Mouse (Mus musculus): ENCODE results near the gene Ankrd33b.

The Ankrd33b gene

DNA sequence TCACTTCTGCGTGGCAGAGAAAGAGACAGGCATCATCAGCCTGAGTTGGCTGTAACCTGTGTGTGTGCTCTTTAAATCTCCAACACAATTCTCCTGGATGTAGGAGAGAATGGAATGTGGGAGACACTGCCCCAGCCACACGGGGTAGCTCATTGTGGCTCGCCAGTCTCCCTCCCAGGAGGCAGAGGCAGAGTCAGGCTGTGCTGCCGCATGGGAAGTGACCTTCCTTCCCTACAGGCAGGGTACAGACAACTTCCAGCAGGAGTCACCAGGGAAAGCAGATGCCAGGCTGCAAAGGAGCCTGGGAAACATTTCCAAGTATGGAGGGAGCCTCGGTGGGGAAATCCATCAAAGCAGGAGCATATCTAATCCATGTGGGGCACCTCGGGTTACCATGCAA is 62.3 kb downstream of the Ankrd33b start:
- in situ Hi-C loops (cut with MboI, MseI), result loop anchor here (10.0 kb wide), 1 partner anchor 1860 kb away; no protein-coding TSS in a partner anchor

DNA sequence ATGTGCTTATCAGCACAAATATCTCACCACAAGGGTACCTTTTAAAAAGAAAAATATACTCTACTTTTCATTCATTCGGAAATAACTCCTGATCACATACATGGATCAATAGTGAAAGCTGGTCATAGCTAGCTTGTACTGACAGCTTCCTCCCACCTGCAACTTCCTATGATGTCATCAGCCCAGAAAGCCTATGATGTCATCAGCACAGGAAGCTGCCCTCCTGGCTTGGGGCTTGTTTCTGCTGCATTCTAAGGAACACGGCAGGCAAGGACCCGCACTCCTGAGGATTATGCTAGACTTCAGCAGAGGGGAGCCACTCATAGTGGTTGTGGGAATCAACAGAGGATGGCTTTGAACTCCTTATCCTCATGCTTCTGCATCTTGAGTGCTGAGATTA is 63.2 kb downstream of the Ankrd33b start:
- in situ Hi-C loops (cut with MboI, MseI), result loop anchor here (10.0 kb wide), 1 partner anchor 1860 kb away; no protein-coding TSS in a partner anchor

DNA sequence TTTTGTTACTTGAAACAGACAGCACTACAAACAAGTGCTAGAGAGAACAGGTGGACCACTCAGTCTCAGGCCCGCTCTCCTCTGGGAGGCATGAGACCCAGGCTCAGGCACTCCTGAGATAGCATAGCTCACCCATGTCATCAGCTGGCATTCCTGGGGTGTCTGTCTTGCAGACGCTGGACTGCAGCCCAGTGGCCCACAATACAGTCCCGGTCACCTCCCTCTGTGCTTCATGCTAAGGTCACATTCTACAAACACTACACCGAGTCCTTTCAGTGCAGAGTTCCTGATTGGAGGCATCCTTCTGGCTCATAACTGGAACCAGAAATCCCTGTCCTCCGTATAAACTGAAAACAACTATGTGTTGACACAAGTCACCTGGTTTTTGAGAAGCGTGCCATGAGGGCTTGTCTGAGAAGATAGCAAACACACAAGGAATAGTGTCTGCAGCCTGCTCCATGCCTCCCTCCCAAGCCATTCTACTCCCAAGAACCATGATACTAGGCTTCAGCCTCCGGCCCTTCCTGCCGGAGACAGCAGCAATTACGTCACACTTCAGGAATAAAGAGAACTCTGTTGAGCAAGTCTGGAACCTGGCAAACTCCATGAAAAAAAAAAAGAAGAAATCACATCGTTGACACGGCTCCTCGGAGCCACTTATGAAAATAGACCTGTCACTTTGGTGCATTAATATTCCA is 65.1 kb downstream of the Ankrd33b start:
- in situ Hi-C loops (cut with MboI, MseI), result loop anchor here (10.0 kb wide), 1 partner anchor 1862 kb away; no protein-coding TSS in a partner anchor

DNA sequence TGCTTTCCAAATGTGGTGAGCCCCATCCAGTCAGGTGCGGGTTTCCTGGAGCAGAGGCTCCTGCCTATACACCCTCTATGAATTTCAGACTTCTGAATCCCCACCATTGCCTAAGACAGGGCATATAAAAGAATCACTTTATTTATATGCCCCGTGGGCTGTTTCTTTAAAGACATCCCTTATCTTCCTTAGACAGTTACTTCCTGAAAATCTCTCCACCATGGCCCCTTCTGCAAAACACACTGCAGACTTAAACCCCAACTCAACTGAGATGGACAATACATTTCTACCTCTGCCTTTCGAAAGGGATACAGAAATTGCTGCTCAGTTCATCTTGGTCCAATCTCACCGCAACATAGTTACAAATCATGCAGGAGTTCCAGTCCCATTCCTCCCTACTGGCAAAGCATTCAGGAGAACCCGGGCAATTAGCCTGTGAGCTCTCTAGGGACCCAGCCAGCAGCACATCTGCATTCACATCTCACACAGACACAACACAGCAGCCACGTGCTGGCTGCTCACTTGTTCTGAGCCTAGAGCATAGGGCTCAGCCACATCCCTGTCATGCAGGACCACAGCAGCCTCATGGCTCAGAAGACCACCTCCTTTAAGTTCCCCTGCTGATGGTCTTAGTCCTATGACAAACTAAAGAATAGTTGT is 68.1 kb downstream of the Ankrd33b start:
- in situ Hi-C loops (cut with MboI, MseI), result no loop called here

DNA sequence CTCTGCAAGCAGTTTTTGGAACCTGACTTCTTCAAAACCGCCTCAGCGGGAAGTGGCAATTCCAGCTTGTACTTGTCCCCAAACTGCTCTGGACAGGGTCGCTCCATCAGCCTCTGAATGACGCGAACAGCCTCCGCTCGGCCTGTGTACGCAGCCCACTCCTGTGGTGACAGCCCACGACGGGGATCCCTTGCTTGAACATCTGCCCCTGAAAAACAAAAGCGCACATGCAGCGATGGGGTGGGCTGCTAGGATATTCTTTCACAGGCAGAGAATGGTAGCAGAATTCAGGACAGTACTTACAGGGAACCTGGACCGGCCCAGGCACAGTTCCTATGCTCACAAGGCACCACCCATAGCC is 69.8 kb downstream of the Ankrd33b start:
- in situ Hi-C loops (cut with MboI, MseI), result no loop called here

DNA sequence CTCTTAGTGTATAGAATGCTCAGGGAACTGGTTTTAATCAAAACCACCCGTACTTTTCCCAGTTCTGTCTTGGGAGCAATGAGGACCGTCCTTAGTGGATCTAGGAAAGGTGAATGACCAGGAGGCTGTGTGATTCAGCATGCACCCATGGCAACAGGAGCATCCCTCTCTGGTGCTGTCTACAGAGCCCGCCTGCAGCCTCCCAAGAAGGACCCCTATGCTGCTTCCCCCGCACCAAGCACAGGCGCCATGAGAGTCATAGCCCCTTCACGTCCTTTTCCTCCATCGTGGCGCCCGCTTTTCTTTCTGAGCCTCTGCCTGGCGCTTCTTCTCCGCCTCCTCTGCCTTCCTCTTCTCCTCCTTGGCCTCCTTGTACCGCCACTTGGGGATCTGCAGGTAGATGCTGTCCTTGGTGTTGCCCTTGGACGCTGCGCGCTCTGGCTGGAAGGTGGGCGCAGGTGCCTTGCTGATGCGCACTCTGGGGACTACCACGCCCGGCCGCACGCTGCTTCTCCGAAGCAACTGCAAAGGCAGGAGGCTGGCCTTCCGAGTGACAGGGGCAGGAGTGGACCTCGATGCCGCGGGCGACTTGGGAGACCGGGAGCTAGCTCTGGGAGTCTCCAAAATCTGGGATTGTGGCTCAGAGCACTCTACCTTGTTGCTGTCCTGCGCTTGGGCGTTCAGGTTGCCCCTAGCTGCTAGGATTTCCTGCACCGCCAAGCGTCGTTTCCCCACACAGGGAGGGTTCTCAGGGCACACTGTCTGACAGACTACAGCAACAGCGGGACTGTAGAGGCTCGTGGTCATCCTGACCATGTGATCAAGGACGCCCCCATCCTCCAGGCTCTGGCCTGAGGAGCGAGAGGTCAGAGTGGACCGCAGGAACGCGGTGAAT is 70.4 kb downstream of the Ankrd33b start:
- in situ Hi-C loops (cut with MboI, MseI), result no loop called here

DNA sequence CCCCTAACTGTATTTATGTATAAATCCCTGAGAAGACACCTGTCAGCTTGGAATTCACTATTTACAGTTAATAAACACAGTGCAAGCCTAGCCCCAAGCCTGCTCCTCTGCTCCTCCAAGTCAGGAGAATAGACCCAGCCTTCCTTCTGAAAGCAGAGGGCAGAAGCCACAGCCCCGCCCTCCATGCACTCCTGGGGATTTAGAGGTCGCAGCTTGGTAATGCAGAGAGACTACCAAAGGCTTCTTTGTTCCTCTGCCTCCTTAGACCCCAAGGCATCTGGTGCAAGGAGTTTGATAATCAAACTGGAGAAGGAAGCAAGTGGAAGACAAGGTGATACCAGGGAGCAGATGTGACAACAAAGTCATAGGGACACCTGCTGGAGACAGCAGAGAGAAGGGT is 73.2 kb downstream of the Ankrd33b start:
- in situ Hi-C loops (cut with MboI, MseI), result no loop called here

DNA sequence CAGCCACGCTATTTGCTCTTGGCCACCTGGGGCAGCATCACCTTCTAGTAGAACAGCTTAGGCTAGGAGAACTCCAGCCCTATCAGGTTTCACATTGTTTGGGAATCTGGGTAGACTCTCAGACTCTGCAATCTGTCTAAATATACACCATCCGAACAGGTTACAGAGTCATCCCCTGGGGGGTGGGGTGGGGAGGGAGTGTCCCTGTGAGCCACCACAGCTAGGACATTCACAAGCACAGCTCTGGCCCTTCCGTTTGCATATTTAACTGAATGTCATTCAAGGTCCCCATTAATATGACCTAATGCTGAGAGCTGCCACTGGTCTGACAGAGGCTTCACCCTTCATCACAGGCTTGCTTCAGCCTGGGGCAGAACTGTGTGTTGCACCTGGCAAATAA is 74.9 kb downstream of the Ankrd33b start:
- in situ Hi-C loops (cut with MboI, MseI), result no loop called here

DNA sequence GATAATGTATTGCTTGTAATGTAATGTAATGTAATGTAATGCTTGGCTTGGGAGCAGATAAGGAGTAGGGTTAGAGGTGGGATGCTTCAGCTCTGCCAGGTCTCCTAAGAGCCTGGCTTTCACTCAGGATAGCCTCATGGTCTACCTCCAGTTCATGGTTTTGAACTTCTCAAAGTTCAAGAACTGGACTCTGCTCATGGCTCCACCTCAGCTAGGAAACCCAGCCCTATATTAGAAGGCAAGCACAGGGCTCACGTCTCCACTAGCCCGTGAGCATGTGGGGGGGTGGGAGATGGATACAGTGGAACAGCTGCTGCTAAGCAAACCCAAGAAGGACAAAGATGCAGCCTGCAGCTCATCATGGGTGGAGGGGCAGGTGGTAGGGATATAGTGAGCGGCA is 81.8 kb downstream of the Ankrd33b start:
- in situ Hi-C loops (cut with MboI, MseI), result no loop called here

DNA sequence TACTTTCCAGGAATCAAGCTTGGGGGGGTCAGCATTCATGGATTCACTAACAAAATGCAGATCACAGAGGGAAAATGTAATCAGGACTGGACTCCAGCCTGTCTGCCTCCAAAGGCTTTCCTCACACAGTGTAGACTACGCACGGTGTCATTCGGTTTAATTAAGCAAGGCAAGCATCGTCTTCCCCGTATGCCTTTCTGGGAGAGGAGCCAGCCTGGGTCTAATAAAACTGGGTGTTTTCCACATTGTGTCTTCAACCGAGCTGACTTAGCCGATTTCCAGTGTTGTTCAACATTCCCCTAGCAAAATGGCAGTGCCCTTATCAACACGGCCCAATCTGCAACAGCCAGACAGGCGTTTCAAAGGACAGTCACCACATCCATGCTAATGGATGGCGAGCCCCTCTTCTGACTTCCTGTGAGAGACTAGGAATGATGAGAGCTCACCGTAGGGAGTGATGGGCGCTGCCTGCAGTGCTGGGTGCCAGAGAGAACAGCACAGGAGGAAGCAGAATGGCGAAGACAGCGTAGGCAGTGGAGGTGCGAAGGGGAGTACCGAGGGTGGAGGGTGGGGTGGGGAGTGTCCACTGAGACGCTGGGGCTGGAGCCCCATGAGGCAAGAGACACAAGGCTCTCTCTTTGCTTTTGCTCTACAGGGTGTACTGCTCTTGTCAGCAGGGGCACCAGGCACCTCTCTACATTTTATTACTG is 82.4 kb downstream of the Ankrd33b start:
- in situ Hi-C loops (cut with MboI, MseI), result no loop called here

DNA sequence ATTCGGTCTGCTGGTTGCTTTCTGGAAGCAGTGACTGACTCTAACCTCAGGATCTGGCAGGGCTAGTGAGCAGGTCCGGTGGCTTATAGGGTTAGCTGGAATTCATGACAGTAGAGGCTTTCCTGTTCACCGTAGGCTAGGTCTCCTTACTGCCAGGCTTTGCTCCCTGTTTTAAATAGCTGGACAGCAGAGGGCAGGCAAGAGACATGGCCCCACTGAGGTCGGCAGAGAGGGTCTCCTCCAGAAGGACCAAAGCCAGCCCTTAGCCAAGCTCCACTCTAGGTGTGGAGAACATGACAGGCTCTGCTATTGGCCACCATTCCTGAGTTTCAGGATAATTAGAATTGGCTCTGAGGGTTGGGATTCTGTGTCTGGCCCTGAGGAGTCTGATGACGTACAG is 83.4 kb downstream of the Ankrd33b start:
- in situ Hi-C loops (cut with MboI, MseI), result no loop called here

DNA sequence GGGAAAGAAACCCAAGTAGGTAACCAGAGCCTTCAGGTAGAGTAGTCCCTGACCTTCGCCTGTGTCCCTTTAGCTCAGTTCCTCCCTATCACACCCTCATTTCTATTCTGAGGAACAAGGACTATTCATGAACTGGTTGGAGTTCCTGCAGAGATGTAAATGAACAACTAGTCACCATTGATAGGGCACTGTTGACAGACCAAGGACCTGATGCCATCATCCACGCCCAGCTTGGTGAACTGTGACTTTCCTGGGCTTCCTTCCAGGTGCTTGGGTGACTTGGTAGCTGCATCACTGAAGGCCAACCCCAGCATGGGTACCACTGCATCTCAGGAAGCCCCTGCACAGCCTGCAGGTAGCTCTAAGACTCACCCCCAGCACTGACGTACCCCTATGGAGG is 85.2 kb downstream of the Ankrd33b start:
- in situ Hi-C loops (cut with MboI, MseI), result no loop called here

DNA sequence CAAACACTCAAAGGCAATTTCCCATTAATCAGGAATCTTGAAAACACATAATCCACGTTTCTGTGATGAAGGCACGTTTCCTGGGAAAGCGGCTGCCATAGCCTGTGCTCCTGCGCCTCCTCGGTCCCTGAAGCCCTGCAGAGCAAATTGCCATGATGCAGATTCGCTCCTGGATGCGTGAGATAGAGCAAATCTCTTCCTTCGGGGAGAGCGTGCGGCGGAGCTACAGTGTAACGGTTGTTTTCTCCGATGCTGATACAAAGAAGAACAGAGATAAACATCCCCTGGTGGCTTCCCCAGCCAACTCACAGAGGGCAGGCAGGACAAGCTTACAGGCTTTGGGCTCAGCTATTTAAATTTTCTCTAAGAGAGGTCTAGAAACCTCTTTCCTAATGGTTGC is 85.7 kb downstream of the Ankrd33b start:
- in situ Hi-C loops (cut with MboI, MseI), result no loop called here

DNA sequence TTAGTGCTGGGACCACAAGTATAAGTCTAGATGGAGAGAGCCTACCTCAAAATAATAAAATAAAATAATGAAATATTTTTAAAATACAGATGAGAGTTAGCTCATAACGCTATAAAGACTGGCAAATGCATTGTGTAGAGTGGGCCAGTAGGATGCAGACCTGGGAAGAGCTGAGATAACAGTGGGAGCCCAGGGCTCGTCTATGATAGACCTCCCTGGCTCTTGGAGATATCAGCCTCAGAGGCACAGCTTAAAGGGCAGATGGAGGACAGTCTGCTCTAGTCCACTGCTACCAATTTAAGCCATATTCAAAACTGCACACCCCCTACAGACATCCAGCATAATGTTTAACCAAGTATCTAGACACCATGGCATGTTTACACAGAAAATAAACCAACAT is 86.8 kb downstream of the Ankrd33b start:
- in situ Hi-C loops (cut with MboI, MseI), result no loop called here

DNA sequence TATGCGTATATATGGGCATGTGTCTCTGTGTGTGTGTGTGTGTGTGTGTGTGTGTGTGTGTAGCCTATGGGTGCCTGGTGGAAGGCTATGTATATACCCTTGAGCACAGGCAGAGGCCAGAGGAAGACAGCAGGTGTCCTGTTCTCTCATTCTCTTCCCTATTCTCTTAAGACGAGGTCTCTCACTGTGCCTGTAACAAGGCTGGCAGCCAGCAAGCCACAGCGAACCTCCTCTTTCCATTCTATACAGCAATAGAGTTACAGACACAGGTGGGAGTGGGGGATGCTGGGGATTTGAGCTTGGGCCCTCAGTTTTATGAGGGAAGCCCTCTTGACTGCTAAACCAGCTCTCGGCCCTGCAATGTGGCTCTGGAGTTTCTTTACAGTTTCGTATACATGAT is 87.5 kb downstream of the Ankrd33b start:
- in situ Hi-C loops (cut with MboI, MseI), result no loop called here

DNA sequence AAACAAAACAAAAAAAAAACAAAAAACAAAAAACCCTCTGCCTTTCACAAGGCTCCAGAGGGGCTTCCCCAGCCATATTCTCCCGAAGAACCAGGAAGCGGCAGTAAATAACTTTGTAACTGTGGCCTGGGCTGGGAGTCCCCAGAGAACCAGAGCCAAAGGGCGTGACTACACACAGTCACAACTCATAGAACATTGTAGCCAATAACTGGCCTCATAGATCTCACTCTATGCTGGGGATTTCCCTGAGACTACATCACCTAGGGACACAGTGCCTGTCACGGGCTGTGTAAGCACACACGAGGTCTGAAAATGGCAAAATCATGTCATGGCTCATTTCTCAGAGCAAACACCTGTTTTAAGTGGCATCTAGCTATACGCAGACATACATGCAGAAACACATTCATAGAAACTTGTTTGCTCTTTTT is 87.9 kb downstream of the Ankrd33b start:
- in situ Hi-C loops (cut with MboI, MseI), result no loop called here

DNA sequence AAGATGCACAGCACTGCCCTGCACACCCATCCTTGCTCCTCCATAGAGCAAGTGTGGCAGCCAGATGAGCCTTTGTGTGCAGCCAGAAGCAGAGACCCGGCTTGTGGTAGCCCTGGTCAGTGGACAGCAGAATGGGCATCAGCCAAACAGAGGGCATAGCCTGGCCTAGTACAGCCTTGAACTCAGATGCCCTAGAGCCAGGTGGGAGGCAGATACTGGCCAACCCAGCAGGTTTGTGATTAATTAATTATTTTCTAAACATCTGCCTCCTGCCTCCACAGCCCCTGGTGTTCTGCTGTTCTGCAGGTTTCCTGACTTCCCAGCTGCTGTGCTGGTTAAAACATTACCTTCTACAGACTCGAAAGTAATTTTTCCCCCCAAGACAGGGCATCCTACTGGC is 88.4 kb downstream of the Ankrd33b start:
- in situ Hi-C loops (cut with MboI, MseI), result no loop called here

DNA sequence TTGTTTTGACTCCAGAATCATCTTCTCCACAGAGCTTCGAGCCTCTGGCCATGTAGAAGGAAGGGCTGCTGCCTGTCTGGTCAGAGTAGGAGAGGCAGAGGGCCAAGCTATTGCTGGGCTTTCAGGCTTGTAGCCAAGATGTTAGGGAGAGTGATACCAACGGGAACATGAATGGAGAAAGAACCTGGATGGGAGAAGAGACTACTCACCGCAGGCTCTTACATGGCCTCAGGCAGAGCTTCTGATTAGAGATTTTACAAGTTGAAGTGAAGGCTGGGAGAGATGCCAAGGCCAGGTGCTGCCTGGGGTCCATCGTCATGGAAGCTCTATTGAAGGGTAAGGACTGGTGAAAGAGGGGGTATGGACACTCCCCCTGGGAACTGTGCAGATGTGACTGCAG is 89.4 kb downstream of the Ankrd33b start:
- in situ Hi-C loops (cut with MboI, MseI), result no loop called here

DNA sequence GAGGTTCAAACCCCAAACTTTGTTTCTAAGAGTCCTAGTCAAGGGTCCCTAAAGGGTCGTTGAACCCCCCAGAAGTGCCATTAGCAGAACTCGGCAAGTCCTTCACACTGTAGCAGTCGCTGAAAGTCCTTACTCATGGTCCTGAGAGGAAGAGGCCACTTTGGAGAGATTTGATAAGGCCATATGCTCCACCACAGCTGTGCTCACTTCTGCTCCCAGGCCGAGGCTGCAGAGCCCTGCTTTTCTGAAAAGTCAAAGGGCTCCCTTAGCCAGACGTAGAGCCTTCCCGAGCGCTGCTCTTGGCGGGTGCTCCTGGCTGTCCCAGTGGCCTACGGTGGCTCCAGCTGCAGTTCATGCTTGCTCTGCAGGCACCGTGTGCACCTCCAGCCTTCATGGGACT is 94.0 kb downstream of the Ankrd33b start:
- in situ Hi-C loops (cut with MboI, MseI), result loop anchor here (5.0 to 25.0 kb wide), 2 partner anchors 351 to 461 kb away; no protein-coding TSS in a partner anchor

DNA sequence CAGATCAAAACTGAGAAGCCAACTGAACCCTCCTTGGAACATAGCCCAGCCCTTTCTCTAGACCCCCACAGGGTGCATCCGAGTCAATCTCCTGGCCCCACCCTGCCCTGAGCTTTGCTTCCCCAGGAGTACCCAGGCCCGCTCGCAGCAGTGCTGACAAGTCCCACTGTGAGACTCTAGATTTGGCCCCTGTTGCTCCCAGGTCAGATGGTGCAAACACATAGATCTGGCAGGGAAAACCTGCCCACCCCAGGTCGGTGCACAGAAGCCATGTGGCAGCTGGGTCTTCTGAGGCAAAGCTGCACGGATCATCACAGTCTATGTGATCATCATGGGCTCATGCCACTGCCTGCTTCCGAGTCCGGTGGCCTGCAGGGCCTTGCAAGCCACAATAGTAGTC is 94.8 kb downstream of the Ankrd33b start:
- in situ Hi-C loops (cut with MboI, MseI), result loop anchor here (5.0 to 25.0 kb wide), 2 partner anchors 350 to 460 kb away; no protein-coding TSS in a partner anchor

DNA sequence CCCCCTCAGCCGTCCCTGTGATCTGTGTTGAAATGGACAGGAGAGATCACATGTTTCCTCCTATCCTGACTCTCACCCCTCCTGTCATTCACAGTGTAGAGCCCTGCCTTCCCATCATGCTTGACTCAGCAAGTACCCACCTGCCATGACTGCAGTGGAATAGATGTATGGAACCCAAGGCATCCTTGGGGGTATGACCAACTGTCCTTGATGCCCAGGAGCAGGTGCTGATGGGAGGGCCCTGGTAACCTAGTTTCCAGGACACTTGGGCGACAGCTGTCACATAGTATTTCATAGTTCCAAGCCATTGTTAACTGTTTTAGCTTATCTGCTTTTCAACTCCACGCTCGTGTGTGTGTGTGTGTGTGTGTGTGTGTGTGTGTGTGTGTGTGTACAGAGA is 98.0 kb downstream of the Ankrd33b start:
- in situ Hi-C loops (cut with MboI, MseI), result loop anchor here (25.0 kb wide), 1 partner anchor 457 kb away; no protein-coding TSS in a partner anchor

All from T-helper 1 cell (primary cell).